Mouse (Mus musculus) adrenal gland, postnatal 25 days (tissue): ENCODE measurements around the gene Bdh1. TPM values are rescaled to one million over a fixed set of nuclear protein-coding genes. Genes with fewer than 3 reads are reported as not detected.

Source experiments
- DNase-seq: peaks from one replicate; pipeline ENCODE4 v3.0.0; 2021; ENCODE audit warnings: mixed read lengths
- total RNA-seq: library from RNA; stranded (reverse); gene quantifications from 2 replicates; pipeline ENCODE4 v1.2.3, GENCODE M21; 2021

Gene Bdh1
- total RNA-seq, 1 experiment from 2014 or later, result 15.6 TPM

GRCm38 (mm10) chr16:31501751-31502365 is 79.8 kb downstream of the Bdh1 start:
- DNase-seq, result no peak

DNA sequence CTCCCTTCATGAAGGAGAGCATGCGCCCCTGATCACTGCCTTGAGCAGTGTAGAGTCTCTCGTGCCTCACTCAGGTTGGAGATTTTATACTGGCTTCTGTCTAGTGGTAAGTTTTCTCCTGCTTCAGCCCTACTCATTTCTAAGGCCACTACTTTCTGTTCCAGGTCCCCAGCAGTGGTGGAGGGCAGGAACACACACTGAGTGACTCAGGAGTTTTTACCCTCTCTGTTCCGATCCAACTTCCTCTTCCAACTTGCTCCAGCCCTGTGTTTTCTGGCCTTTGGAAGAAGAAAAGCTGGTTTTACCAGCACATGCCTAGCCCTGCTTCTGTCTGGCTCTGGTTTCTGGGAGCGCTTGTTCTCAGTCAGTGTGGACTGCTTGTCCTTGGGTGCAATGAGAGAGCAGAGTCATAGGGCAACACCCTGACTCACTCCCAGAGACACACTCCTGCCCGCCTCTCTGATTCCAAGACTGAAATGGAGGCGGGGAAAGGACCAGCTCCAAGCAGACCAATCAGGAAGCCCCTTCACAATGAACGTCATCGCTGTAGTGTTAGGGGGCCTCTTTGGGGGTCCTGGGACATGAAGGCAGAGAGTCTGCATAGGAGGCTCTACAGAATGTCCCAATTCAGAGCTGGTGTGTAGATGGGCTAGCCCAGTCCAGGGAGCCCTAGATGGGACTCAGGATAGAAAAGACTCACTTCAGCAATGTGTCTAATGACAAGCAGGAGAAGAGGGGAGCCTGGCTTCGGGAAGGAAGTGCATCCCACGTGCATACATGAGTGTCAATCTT is 84.8 kb downstream of the Bdh1 start:
- peak; percentile 56 for DNase-seq

- DNase-seq, result peak; percentile 68
Measured at GRCm38 (mm10) chr16:31507457-31507755, 85.3 kb downstream of the Bdh1 start.

DNA sequence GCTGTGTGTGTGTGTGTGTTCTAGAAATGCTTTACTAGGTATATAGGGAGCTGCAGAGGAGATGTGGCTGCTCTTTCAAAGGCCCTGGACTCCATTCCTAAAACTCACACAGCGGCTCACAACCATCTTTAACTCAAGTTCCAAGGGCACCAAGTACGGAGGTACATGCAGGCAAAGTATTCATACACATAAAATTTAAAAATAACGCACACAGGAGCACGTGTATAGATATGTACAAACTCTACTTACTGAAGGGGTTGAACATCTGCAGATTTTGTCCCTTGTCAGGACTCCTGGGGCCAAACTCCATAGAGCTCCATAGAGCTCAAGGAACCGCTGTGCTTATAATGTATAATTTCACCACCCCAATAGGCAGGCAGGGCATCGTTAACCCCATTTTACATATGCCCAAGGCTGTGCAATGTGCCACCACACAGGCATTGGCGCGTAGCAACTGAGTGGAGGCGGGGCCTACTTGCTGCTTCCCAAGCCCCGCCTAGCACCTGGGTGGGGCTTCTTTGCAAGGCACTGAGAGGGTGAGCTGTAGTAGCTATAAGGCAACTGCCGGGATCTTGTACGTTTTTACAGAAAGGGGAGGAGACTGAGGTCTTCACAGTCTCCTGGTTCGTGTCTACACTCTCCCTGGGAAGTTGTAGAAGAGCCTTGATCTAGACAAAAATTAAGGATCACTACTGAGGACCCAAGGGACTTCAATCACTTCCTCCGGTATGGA is 85.9 kb downstream of the Bdh1 start:
- DNase-seq, result peak; percentile 29

Other genes starting within 250 kb of the Bdh1 start
- 43.3 and 49.5 TPM in 2 replicates for gene Acap2, start 221.0 kb upstream of the Bdh1 start, total RNA-seq
- gene Ppp1r2, start 147.0 kb upstream of the Bdh1 start, total RNA-seq, result 70.9 and 74.0 TPM in 2 replicates
- 3.3 and 7.6 TPM in 2 replicates for gene Apod, start 107.5 kb upstream of the Bdh1 start, total RNA-seq
- 101 and 103 TPM in 2 replicates for gene Dlg1, start 241.2 kb downstream of the Bdh1 start, total RNA-seq